In genomic region chr1:75338091-75338694, GRCm38 (mm10) we compare ENCODE assay signal across 8 mouse cellular contexts. TPM values are rescaled to one million over a fixed set of nuclear protein-coding genes. Genes with fewer than 3 reads are reported as not detected.
DNase-seq lines count a peak whose midpoint lies in the region; ATAC-seq and TF ChIP-seq lines count a peak whose summit lies in the region.

No protein-coding gene starts in this region.

- no peaks in the 10 kb centered on the region for H3K9me3 ChIP-seq in lung, embryonic 16.5 days (ENCODE audit: control insufficient read depth, low read length)
- H3K9me3 ChIP-seq in embryonic facial prominence, embryonic 14.5 days (ENCODE audit: control insufficient read depth, low read length), result no peaks in the 10 kb centered on the region
- no peaks in the 10 kb centered on the region for H3K9me3 ChIP-seq in neural tube, embryonic 14.5 days (ENCODE audit: control insufficient read depth, low read length)
- H3K9me3 ChIP-seq in forebrain, embryonic 16.5 days (ENCODE audit: control insufficient read depth, low read length), result no peaks in the 10 kb centered on the region

- H3K4me3 ChIP-seq in lung, embryonic 16.5 days (ENCODE audit: low read length), result no peak overlapping the region
- H3K4me3 ChIP-seq in lung, adult 2 months (replicated peaks; ENCODE audit: extremely low read depth, low read depth, low read length), result no peak overlapping the region
- H3K4me3 ChIP-seq in embryonic facial prominence, embryonic 14.5 days (ENCODE audit: low read depth, low read length), result no peak overlapping the region
- H3K4me3 ChIP-seq in neural tube, embryonic 14.5 days (ENCODE audit: low read depth, low read length), result no peak overlapping the region
- H3K4me3 ChIP-seq in forebrain, embryonic 16.5 days (replicated peaks; ENCODE audit: low read length), result no peak overlapping the region

- H3K4me2 ChIP-seq in lung, embryonic 16.5 days (ENCODE audit: low read depth, low read length), result peak overlapping the region; percentile 23; the same call in 1 of the 2 replicates
- peak overlapping the region; percentile 16; the same call in 1 of the 2 replicates for H3K4me2 ChIP-seq in embryonic facial prominence, embryonic 14.5 days (ENCODE audit: low read depth, low read length)
- no peak overlapping the region for H3K4me2 ChIP-seq in neural tube, embryonic 14.5 days (ENCODE audit: low read depth, low read length)
- no peak overlapping the region for H3K4me2 ChIP-seq in forebrain, embryonic 16.5 days (ENCODE audit: low read length)

- no peaks in the 10 kb centered on the region for H3K36me3 ChIP-seq in lung, embryonic 16.5 days (ENCODE audit: control insufficient read depth, insufficient read depth, low read length)
- no peaks in the 10 kb centered on the region for H3K36me3 ChIP-seq in embryonic facial prominence, embryonic 14.5 days (ENCODE audit: control insufficient read depth, insufficient read depth, low read length)
- H3K36me3 ChIP-seq in neural tube, embryonic 14.5 days (ENCODE audit: control insufficient read depth, insufficient read depth, low read length), result no peaks in the 10 kb centered on the region
- no peaks in the 10 kb centered on the region for H3K36me3 ChIP-seq in forebrain, embryonic 16.5 days (ENCODE audit: control insufficient read depth, insufficient read depth)

- H3K27ac ChIP-seq in lung, embryonic 16.5 days (ENCODE audit: low read length), result peak overlapping the region; percentile 68; the same call in 1 of the 2 replicates
- H3K27ac ChIP-seq in embryonic facial prominence, embryonic 14.5 days (replicated peaks; ENCODE audit: low read depth, low read length), result peak overlapping the region; percentile 74
- H3K27ac ChIP-seq in neural tube, embryonic 14.5 days (ENCODE audit: low read depth, low read length), result peak overlapping the region; percentile 71
- H3K27ac ChIP-seq in forebrain, embryonic 16.5 days (ENCODE audit: low read length), result no peak overlapping the region

- WGBS in lung, embryonic 16.5 days, result 10% methylated on average over 11 of the region's 11 CpGs
- WGBS in lung, adult 2 months, result 17% methylated on average over 11 of the region's 11 CpGs
- 17% methylated on average over 11 of the region's 11 CpGs for WGBS in embryonic facial prominence, embryonic 14.5 days
- 9% methylated on average over 11 of the region's 11 CpGs for whole genome bisulfite sequencing in neural tube, embryonic 14.5 days
- WGBS in forebrain, embryonic 16.5 days, result 38% methylated on average over 11 of the region's 11 CpGs

- no peak for DNase-seq in lung, adult 2 months
- DNase-seq in embryonic facial prominence, embryonic 14.5 days (ENCODE audit: low spot score), result peak; percentile 39
- peak; percentile 35 for DNase-seq in kidney, postnatal 14 days
- no peak for DNase-seq in frontal cortex, adult 2 months (ENCODE audit: extremely low spot score in 1 of 2, low spot score in 1 of 2)

- peak overlapping the region; percentile 2; the same call in 1 of the 2 replicates for H3K9ac ChIP-seq in lung, embryonic 16.5 days (ENCODE audit: low read length)
- H3K9ac ChIP-seq in embryonic facial prominence, embryonic 14.5 days (ENCODE audit: low read depth, low read length), result peak overlapping the region; percentile 26; the same call in 1 of the 2 replicates
- H3K9ac ChIP-seq in neural tube, embryonic 14.5 days (replicated peaks; ENCODE audit: low read depth, low read length), result peak overlapping the region; percentile 21; the same call in 1 of the 2 replicates
- H3K9ac ChIP-seq in forebrain, embryonic 16.5 days (replicated peaks; ENCODE audit: low read depth, low read length), result no peak overlapping the region

- no peak for TF ChIP-seq CTCF in lung, adult 2 months (IDR thresholded peaks at IDR 0.05; ENCODE audit: insufficient read depth, low read length)

- TF ChIP-seq POLR2A in lung, adult 2 months (IDR thresholded peaks at IDR 0.05; ENCODE audit: borderline replicate concordance, extremely low read depth, low read depth, low read length), result no peak

- peaks cover 2% of the 10 kb centered on the region; the same call in 1 of the 2 replicates for H3K27me3 ChIP-seq in lung, embryonic 16.5 days (ENCODE audit: control insufficient read depth, insufficient read depth, low read depth, low read length)
- no peaks in the 10 kb centered on the region for H3K27me3 ChIP-seq in embryonic facial prominence, embryonic 14.5 days (replicated peaks; ENCODE audit: control insufficient read depth, insufficient read depth, low read length)
- no peaks in the 10 kb centered on the region for H3K27me3 ChIP-seq in neural tube, embryonic 14.5 days (ENCODE audit: control insufficient read depth, insufficient read depth, low read length)
- H3K27me3 ChIP-seq in forebrain, embryonic 16.5 days (replicated peaks; ENCODE audit: control insufficient read depth, insufficient read depth, low read length), result no peaks in the 10 kb centered on the region

- ATAC-seq in lung, embryonic 16.5 days (ENCODE audit: low read depth), result peak; percentile 49; the same call in 1 of the 2 replicates
- ATAC-seq in embryonic facial prominence, embryonic 14.5 days (ENCODE audit: low read depth), result peak; percentile 13; the same call in 1 of the 2 replicates
- ATAC-seq in neural tube, embryonic 14.5 days (ENCODE audit: low read depth), result peak; percentile 54
- no peak for ATAC-seq in forebrain, embryonic 16.5 days
- no peak for ATAC-seq in activated CD4-positive, CD25-positive, alpha-beta regulatory T cell, adult 4 months

- peaks cover 15% of the 10 kb centered on the region for H3K4me1 ChIP-seq in lung, embryonic 16.5 days (replicated peaks; ENCODE audit: control insufficient read depth, insufficient read depth, low read length)
- no peaks in the 10 kb centered on the region for H3K4me1 ChIP-seq in lung, adult 2 months (ENCODE audit: control insufficient read depth, insufficient read depth, low read length)
- peaks cover 26% of the 10 kb centered on the region for H3K4me1 ChIP-seq in embryonic facial prominence, embryonic 14.5 days (ENCODE audit: control insufficient read depth, insufficient read depth, low read length)
- peaks cover 18% of the 10 kb centered on the region for H3K4me1 ChIP-seq in neural tube, embryonic 14.5 days (ENCODE audit: control insufficient read depth, insufficient read depth, low read length)
- H3K4me1 ChIP-seq in forebrain, embryonic 16.5 days (replicated peaks; ENCODE audit: control insufficient read depth, insufficient read depth, low read length), result peaks cover 2% of the 10 kb centered on the region; the same call in 1 of the 2 replicates

RNA-seq across cellular contexts. Expression of gene Dnpep, which starts 20.4 kb away (rescaled TPM):
- 118 and 122 TPM in 2 replicates for polyA plus RNA-seq in lung, embryonic 16.5 days (2015; fragmentation: Nextera tagmentation; extraction: Ambion mirVana)
- 104 and 129 TPM in 2 replicates for polyA plus RNA-seq in lung, adult 2 months (2012; rRNA removed)
- 115 and 128 TPM in 2 replicates for polyA plus RNA-seq in embryonic facial prominence, embryonic 14.5 days (2014; fragmentation: Nextera tagmentation; extraction: Ambion mirVana)
- polyA plus RNA-seq in neural tube, embryonic 14.5 days (2014; fragmentation: Nextera tagmentation; extraction: Ambion mirVana), result 139 and 145 TPM in 2 replicates
- 146 and 150 TPM in 2 replicates for polyA plus RNA-seq in forebrain, embryonic 16.5 days (2015; fragmentation: Nextera tagmentation; extraction: Ambion mirVana)
- polyA plus RNA-seq in frontal cortex, adult 2 months (2012; rRNA removed), result 81.1 and 81.9 TPM in 2 replicates
- polyA plus RNA-seq in activated CD4-positive, CD25-positive, alpha-beta regulatory T cell, adult 4 months (2017; shearing (Covaris generic)), result 10 to 100 TPM; 57.0 to 64.9 TPM

RNA-seq across cellular contexts. Expression of gene Des, which starts 21.9 kb away (rescaled TPM):
- polyA plus RNA-seq in lung, embryonic 16.5 days (2015; fragmentation: Nextera tagmentation; extraction: Ambion mirVana), result 57.1 and 64.0 TPM in 2 replicates
- polyA plus RNA-seq in lung, adult 2 months (2012; rRNA removed), result 107 and 185 TPM in 2 replicates
- 159 and 218 TPM in 2 replicates for polyA plus RNA-seq in embryonic facial prominence, embryonic 14.5 days (2014; fragmentation: Nextera tagmentation; extraction: Ambion mirVana)
- 1.1 TPM in 2 replicates for polyA plus RNA-seq in neural tube, embryonic 14.5 days (2014; fragmentation: Nextera tagmentation; extraction: Ambion mirVana)
- polyA plus RNA-seq in forebrain, embryonic 16.5 days (2015; fragmentation: Nextera tagmentation; extraction: Ambion mirVana), result 1.2 and 1.5 TPM in 2 replicates
- polyA plus RNA-seq in frontal cortex, adult 2 months (2012; rRNA removed), result 2.5 and 3.5 TPM in 2 replicates
- polyA plus RNA-seq in activated CD4-positive, CD25-positive, alpha-beta regulatory T cell, adult 4 months (2017; shearing (Covaris generic)), result not detected

RNA-seq across cellular contexts. Expression of gene Speg, which starts 36.9 kb away (rescaled TPM):
- polyA plus RNA-seq in lung, embryonic 16.5 days (2015; fragmentation: Nextera tagmentation; extraction: Ambion mirVana), result 38.5 and 38.9 TPM in 2 replicates
- polyA plus RNA-seq in lung, adult 2 months (2012; rRNA removed), result 31.5 and 35.0 TPM in 2 replicates
- polyA plus RNA-seq in embryonic facial prominence, embryonic 14.5 days (2014; fragmentation: Nextera tagmentation; extraction: Ambion mirVana), result 20.2 and 20.3 TPM in 2 replicates
- 19.5 and 20.8 TPM in 2 replicates for polyA plus RNA-seq in neural tube, embryonic 14.5 days (2014; fragmentation: Nextera tagmentation; extraction: Ambion mirVana)
- 10.7 and 12.9 TPM in 2 replicates for polyA plus RNA-seq in forebrain, embryonic 16.5 days (2015; fragmentation: Nextera tagmentation; extraction: Ambion mirVana)
- polyA plus RNA-seq in frontal cortex, adult 2 months (2012; rRNA removed), result 134 and 135 TPM in 2 replicates
- polyA plus RNA-seq in activated CD4-positive, CD25-positive, alpha-beta regulatory T cell, adult 4 months (2017; shearing (Covaris generic)), result not detected

RNA-seq across cellular contexts. Expression of gene Resp18, which starts 60.0 kb away (rescaled TPM):
- polyA plus RNA-seq in lung, embryonic 16.5 days (2015; fragmentation: Nextera tagmentation; extraction: Ambion mirVana), result 1.6 and 2.1 TPM in 2 replicates
- polyA plus RNA-seq in lung, adult 2 months (2012; rRNA removed), result 1.2 and 2.5 TPM in 2 replicates
- 6.0 and 6.9 TPM in 2 replicates for polyA plus RNA-seq in embryonic facial prominence, embryonic 14.5 days (2014; fragmentation: Nextera tagmentation; extraction: Ambion mirVana)
- polyA plus RNA-seq in neural tube, embryonic 14.5 days (2014; fragmentation: Nextera tagmentation; extraction: Ambion mirVana), result 193 and 254 TPM in 2 replicates
- polyA plus RNA-seq in forebrain, embryonic 16.5 days (2015; fragmentation: Nextera tagmentation; extraction: Ambion mirVana), result 29.3 and 76.1 TPM in 2 replicates
- 118 and 120 TPM in 2 replicates for polyA plus RNA-seq in frontal cortex, adult 2 months (2012; rRNA removed)
- not detected for polyA plus RNA-seq in activated CD4-positive, CD25-positive, alpha-beta regulatory T cell, adult 4 months (2017; shearing (Covaris generic))

Comparison
In these comparisons a context has a peak if more than half of its experiments do, and no peak if none do; other contexts are left out.
1. ATAC-seq: peak in lung, embryonic 16.5 days (single experiment), embryonic facial prominence, embryonic 14.5 days (single experiment) and neural tube, embryonic 14.5 days (single experiment); none in forebrain, embryonic 16.5 days (single experiment) and activated CD4-positive, CD25-positive, alpha-beta regulatory T cell, adult 4 months (single experiment).
2. H3K4me2 ChIP-seq: peak in lung, embryonic 16.5 days (single experiment) and embryonic facial prominence, embryonic 14.5 days (single experiment); none in neural tube, embryonic 14.5 days (single experiment) and forebrain, embryonic 16.5 days (single experiment).
3. DNase-seq: peak in embryonic facial prominence, embryonic 14.5 days (single experiment) and kidney, postnatal 14 days (single experiment); none in lung, adult 2 months (single experiment) and frontal cortex, adult 2 months (0 of 2).
4. RNA of gene Des, which starts 21.9 kb away (polyA plus RNA-seq): 159 to 218 TPM in embryonic facial prominence, embryonic 14.5 days, 107 to 185 TPM in lung, adult 2 months and 57.1 to 64.0 TPM in lung, embryonic 16.5 days; 2.5 to 3.5 TPM in frontal cortex, adult 2 months, 1.2 to 1.5 TPM in forebrain, embryonic 16.5 days, 1.1 TPM in neural tube, embryonic 14.5 days and not detected in activated CD4-positive, CD25-positive, alpha-beta regulatory T cell, adult 4 months; every median in the first group is over 10 times any median in the second.
5. RNA of gene Speg, which starts 36.9 kb away (polyA plus RNA-seq): 134 to 135 TPM in frontal cortex, adult 2 months, 38.5 to 38.9 TPM in lung, embryonic 16.5 days, 31.5 to 35.0 TPM in lung, adult 2 months, 19.5 to 20.8 TPM in neural tube, embryonic 14.5 days, 20.2 to 20.3 TPM in embryonic facial prominence, embryonic 14.5 days and 10.7 to 12.9 TPM in forebrain, embryonic 16.5 days; not detected in activated CD4-positive, CD25-positive, alpha-beta regulatory T cell, adult 4 months; every median in the first group is over 10 times any median in the second.